Mouse (Mus musculus) leukemia stem cell, adult 10-12 weeks (primary cell): ENCODE measurements around the gene Axin2. TPM values are rescaled to one million over a fixed set of nuclear protein-coding genes. Genes with fewer than 3 reads are reported as not detected.

ENCODE experiments used
- polyA plus RNA-seq: library from polyadenylated mRNA; stranded (reverse); fragments of >175 nt; gene quantifications from 2 replicates; pipeline ENCODE4 v1.2.3, GENCODE M21; 2012; ENCODE audit warnings: low replicate concordance

Axin2 gene
- polyA plus RNA-seq = 2.9 and 4.9 TPM in 2 replicates

GRCm38 (mm10) chr11:108920158-108920635 lies at the start of gene Axin2:
TSS of gene Axin2 (plus strand) at chr11:108920349.

Other genes with a start within 250 kb of the Axin2 start
- not detected in 2 replicates for gene E030025P04Rik, start 224.0 kb downstream of the Axin2 start, polyA plus RNA-seq